Mouse (Mus musculus): ENCODE data around the gene Senp6. TPM values are rescaled to one million over a fixed set of nuclear protein-coding genes. Genes with fewer than 3 reads are reported as not detected.
"Not testable (repeated sequence)": the region's sequence is repeated elsewhere in the genome, so short reads cannot be mapped to it uniquely, and the experiment has no call there.

The Senp6 gene
- 4.4 and 6.9 TPM in 2 replicates for polyA plus RNA-seq (2012)

DNA sequence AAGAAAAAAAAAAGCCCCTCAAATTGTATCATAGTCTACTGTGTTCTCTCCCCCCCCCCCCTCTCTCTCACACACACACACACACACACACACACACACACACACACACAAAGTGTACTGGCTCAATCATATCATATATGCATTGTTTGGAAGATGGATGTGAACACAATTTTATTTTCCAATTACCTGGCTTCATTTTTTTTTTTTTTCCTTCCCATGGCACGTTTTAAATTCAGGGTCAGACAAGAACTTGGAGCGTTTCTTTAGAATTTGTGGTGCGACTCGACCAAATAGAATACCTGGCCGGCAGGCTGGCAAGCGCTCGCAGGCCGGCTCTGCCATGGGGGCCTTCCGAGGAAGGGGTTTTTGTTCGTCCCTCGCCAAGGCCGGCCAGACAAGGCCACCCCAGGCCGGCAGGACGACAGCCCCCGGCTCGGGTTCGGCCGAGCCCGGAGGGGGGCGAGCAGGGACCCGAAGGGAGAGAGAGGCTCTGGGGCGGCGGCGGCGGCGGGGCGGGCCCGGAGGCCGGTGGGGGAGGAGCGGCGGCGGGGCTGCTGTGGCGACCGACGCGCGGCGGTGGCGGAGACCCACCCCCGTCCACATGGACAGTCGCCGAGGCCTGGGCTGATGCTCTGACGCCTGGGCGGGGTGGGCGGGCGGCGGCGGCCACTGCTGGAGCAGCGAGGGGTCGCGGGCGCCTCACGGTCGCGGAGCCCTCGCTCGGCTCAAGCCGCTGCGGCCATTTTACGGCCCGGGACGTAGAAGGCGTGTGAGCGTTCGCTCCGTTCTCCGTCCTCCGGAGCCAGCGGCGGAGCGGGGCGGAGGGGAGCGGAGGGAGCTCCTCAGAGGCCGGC lies at the start of gene Senp6:
Gene Senp6 (plus strand): TSS at position 537 of the 854 bp plus-strand sequence.
- Histone ChIP-seq H3K27me3 (ENCODE audit: control insufficient read depth) (no peaks in the 10 kb centered on the region), H3K4me3 (replicated peaks) (peak within 1 kb of the TSS; percentile 95), H3K9me3 (ENCODE audit: control insufficient read depth, low read length) (peaks cover 15% of the 10 kb centered on the region)

DNA sequence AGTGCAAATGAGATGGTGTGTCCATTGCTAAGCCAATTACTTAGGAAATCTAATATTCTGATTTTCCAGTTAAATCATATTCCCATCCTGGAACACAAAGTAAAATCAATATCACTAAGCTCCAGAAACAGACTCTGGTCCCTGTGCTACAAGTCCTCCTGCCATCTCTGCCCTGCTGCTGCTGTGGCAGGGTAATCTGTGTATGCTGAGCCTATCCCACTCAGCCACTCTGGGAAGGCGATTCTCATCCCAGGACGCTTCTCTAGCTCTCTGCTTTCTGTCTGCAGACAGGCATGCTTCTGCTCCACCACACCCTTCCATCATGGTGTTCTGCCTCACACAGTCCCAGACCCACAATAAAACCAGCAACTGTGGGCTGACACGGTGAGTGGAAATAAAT lies 46.3 kb upstream of the Senp6 start:
- no peaks in the 10 kb centered on the region for H3K27me3 ChIP-seq (ENCODE audit: control insufficient read depth)
- peaks cover 2% of the 10 kb centered on the region; the same call in 1 of the 2 replicates for H3K4me1 ChIP-seq (ENCODE audit: control insufficient read depth)
- no peak overlapping the region for H3K4me3 ChIP-seq (replicated peaks)
- TF ChIP-seq TAL1 (IDR thresholded peaks at IDR 0.05; ENCODE audit: low read length) (no peak), GATA1 (IDR thresholded peaks at IDR 0.05; ENCODE audit: low read length) (no peak)
- H3K36me3 ChIP-seq (ENCODE audit: control insufficient read depth), result no peaks in the 10 kb centered on the region
- no peaks in the 10 kb centered on the region for H3K9me3 ChIP-seq (ENCODE audit: control insufficient read depth, low read length)

More for the DNA sequence above, at the start of gene Senp6:
- no peak for TF ChIP-seq GATA1 (IDR thresholded peaks at IDR 0.05; ENCODE audit: low read length)
- no peak for TF ChIP-seq TAL1 (IDR thresholded peaks at IDR 0.05; ENCODE audit: low read length)
- H3K36me3 ChIP-seq (ENCODE audit: control insufficient read depth), result no peaks in the 10 kb centered on the region; the same call in 1 of the 2 replicates
- H3K4me1 ChIP-seq (ENCODE audit: control insufficient read depth), result peaks cover 14% of the 10 kb centered on the region

DNA sequence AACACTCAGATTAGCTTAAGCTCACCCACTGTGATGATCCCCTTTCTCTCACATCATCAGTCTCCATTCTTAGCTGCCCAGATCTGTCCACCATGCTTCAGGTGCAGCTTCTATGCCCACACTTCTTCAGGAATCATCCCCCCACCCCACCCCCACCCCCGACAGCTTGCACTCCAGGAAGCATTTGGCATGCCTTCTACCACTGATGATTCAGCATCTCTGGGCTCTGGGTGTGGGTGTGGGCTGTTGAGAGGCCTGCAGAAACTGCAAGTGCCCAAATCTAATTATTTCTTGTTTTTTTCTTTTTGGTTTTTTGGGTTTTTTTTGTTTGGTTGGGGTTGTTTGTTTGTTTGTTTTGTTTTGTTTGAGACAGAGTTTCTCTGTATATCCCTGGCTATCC lies 45.1 kb upstream of the Senp6 start:
- H3K27me3 ChIP-seq (ENCODE audit: control insufficient read depth), result no peaks in the 10 kb centered on the region
- H3K9me3 ChIP-seq (ENCODE audit: control insufficient read depth, low read length), result no peaks in the 10 kb centered on the region
- no peaks in the 10 kb centered on the region for H3K36me3 ChIP-seq (ENCODE audit: control insufficient read depth)
- no peaks in the 10 kb centered on the region for H3K4me1 ChIP-seq (ENCODE audit: control insufficient read depth)
- no peak overlapping the region for H3K4me3 ChIP-seq (replicated peaks)
- TF ChIP-seq GATA1 (IDR thresholded peaks at IDR 0.05; ENCODE audit: low read length), result no peak
- TF ChIP-seq TAL1 (IDR thresholded peaks at IDR 0.05; ENCODE audit: low read length), result no peak

DNA sequence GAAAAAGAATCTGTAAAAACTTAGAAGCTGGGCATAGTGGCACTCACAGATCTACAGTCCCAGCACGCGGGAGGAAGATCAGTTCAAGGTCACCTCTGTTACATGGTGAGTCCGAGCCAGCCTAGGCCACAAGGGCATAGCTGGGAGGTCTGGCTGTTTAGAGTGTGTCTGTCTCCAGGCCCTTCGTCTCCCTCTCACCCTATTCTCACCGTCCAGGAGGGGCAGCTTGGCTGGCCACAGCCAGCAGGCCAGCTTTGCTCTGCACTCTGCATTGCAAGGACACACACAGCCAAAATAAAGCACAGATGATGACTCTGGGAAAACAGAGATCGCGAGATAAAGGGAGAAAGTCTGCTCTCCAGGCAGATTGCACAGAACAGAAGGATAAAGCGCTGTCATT lies 43.9 kb upstream of the Senp6 start:
- no peaks in the 10 kb centered on the region for H3K4me1 ChIP-seq (ENCODE audit: control insufficient read depth)
- H3K4me3 ChIP-seq (replicated peaks), result no peak overlapping the region
- no peak for TF ChIP-seq GATA1 (IDR thresholded peaks at IDR 0.05; ENCODE audit: low read length)
- TF ChIP-seq TAL1 (IDR thresholded peaks at IDR 0.05; ENCODE audit: low read length), result no peak
- H3K36me3 ChIP-seq (ENCODE audit: control insufficient read depth), result no peaks in the 10 kb centered on the region
- H3K27me3 ChIP-seq (ENCODE audit: control insufficient read depth), result no peaks in the 10 kb centered on the region
- no peaks in the 10 kb centered on the region for H3K9me3 ChIP-seq (ENCODE audit: control insufficient read depth, low read length)

DNA sequence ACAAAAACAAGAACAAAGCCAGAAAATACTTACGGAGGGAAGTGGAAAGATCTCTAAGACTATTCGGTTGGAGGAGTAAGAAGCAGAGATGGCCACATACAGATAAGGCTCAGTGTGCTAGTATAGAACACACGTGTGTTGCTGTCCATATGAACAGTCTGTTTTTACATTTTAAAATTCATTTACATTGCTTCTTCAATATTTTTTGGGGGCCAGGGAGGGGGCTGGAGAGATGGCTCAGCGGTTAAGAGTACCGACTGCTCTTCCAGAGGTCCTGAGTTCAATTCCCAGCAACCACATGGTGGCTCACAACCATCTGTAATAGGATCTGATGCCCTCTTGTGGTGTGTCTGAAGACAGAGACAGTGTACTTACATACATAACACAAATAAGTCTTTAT lies 41.4 kb upstream of the Senp6 start:
- H3K4me3 ChIP-seq (replicated peaks); H3K36me3 ChIP-seq (ENCODE audit: control insufficient read depth); H3K9me3 ChIP-seq (ENCODE audit: control insufficient read depth, low read length); H3K27me3 ChIP-seq (ENCODE audit: control insufficient read depth); H3K4me1 ChIP-seq (ENCODE audit: control insufficient read depth): not testable (repeated sequence)

DNA sequence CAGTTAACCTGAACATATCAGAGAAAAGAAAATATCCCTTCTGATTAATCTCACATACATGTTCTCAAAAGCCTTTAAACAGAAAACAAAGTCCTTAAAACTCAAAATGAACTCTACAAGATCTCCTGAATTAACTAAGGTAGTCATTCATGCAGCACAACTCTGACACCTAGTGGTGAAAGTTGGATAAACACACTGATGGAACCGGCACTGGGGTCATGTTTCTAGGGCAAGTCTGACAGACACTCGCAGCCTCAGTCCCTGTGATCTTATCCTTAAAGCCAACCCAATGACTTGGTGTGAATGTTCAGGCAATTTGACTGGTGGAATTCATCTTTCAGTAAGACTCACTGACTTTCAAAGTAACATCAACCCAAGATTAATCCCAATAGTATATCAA lies 40.7 kb upstream of the Senp6 start:
- Histone ChIP-seq H3K4me3 (replicated peaks) (no peak overlapping the region), H3K36me3 (ENCODE audit: control insufficient read depth) (no peaks in the 10 kb centered on the region), H3K4me1 (ENCODE audit: control insufficient read depth) (no peaks in the 10 kb centered on the region), H3K27me3 (ENCODE audit: control insufficient read depth) (no peaks in the 10 kb centered on the region), H3K9me3 (ENCODE audit: control insufficient read depth, low read length) (no peaks in the 10 kb centered on the region)
- TF ChIP-seq GATA1 (IDR thresholded peaks at IDR 0.05; ENCODE audit: low read length) (no peak), TAL1 (IDR thresholded peaks at IDR 0.05; ENCODE audit: low read length) (no peak)

DNA sequence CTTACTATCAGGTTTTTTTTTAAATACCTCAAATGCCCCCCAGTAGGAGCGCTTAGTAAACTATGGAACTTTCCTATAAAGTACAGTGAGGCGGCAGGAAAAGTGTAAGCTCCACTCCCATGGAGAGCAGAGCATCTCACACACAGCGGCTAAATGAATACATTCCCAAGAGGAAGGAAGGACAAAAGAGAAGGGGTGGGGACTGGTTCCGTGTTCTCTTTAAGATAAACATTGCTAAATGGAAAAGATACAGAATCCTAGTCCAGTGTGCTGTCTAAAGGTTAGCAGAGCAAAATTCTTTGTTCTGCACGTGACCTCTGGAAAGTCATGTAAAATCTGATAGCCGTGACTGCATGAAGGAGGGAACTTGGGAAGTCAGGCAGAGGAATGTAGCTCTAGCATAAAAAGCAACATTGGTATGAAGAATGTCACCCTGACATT lies 40.1 kb upstream of the Senp6 start:
- TF ChIP-seq GATA1 (IDR thresholded peaks at IDR 0.05; ENCODE audit: low read length) (no peak), TAL1 (IDR thresholded peaks at IDR 0.05; ENCODE audit: low read length) (no peak)
- Histone ChIP-seq H3K36me3 (ENCODE audit: control insufficient read depth) (no peaks in the 10 kb centered on the region), H3K9me3 (ENCODE audit: control insufficient read depth, low read length) (no peaks in the 10 kb centered on the region), H3K27me3 (ENCODE audit: control insufficient read depth) (no peaks in the 10 kb centered on the region), H3K4me1 (ENCODE audit: control insufficient read depth) (no peaks in the 10 kb centered on the region), H3K4me3 (replicated peaks) (no peak overlapping the region)

DNA sequence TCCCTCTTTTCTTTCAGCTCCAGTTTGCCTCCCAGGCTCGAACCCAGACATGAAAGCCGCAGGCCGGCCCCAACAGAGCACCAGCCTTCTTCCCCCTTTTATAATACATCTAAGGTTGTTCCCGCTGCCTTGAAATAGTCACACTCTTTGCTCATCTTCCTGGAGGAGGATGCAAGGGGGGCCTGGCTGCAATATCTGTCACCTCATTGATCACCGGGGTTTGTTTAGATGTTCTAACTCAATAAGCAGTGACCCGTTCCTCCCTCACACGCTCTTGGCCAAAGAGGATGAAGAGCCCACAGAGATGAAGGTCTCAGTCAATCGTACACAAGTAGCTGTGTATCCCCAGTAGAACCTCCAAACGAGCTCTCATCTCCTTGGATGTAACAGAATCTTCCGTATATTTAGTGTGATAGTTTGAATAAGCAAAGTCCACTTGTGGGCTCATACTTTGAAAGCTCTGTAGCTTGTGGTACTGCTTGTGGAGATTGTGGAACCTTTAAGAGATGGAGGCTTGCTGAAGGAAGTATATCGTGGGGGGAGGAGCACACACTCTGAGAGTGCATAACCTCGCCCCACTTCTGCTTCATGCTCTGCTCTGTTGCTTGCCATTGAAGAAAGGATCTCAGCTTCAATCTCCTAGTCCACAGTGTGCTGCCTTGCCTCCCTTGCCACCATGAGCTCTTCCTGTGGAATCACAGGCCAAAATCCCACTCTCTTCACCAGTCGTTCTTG lies 29.3 kb upstream of the Senp6 start:
- Histone ChIP-seq H3K36me3 (ENCODE audit: control insufficient read depth) (no peaks in the 10 kb centered on the region), H3K4me1 (ENCODE audit: control insufficient read depth) (no peaks in the 10 kb centered on the region), H3K27me3 (ENCODE audit: control insufficient read depth) (no peaks in the 10 kb centered on the region), H3K9me3 (ENCODE audit: control insufficient read depth, low read length) (no peaks in the 10 kb centered on the region), H3K4me3 (replicated peaks) (no peak overlapping the region)
- TF ChIP-seq TAL1 (IDR thresholded peaks at IDR 0.05; ENCODE audit: low read length), result no peak
- no peak for TF ChIP-seq GATA1 (IDR thresholded peaks at IDR 0.05; ENCODE audit: low read length)

DNA sequence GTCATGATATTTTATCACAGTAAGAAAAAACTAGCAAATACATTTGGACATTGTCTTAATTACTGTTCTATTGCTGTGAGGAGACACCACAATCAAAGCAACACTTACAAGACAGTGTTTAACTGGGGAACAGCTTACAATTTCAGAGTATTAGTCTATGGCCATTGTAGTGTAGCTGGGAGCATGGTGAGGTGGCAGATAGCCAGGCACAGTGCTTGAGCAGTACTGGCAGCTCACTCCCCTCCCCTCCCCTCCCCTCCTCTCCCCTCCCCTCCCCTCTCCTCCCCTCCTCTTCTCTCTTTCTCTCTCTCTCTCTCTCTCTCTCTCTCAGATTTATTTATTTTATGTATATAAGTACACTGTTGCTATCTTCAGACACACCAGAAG lies 28.7 kb upstream of the Senp6 start:
- TF ChIP-seq GATA1 (IDR thresholded peaks at IDR 0.05; ENCODE audit: low read length), result no peak
- TF ChIP-seq TAL1 (IDR thresholded peaks at IDR 0.05; ENCODE audit: low read length), result no peak
- Histone ChIP-seq H3K9me3 (ENCODE audit: control insufficient read depth, low read length) (no peaks in the 10 kb centered on the region), H3K4me3 (replicated peaks) (no peak overlapping the region), H3K27me3 (ENCODE audit: control insufficient read depth) (no peaks in the 10 kb centered on the region), H3K4me1 (ENCODE audit: control insufficient read depth) (no peaks in the 10 kb centered on the region), H3K36me3 (ENCODE audit: control insufficient read depth) (no peaks in the 10 kb centered on the region)
